Mouse (Mus musculus): ENCODE data around the gene Ccdc116.

- TF ChIP-seq POLR2A (IDR thresholded peaks at IDR 0.05; ENCODE audit: low read depth, low read length) (no peak), CTCF (conservative IDR thresholded peaks at IDR 0.05; ENCODE audit: insufficient read depth, insufficient read length, low read depth, low read length) (no peak)
Observed at GRCm38 (mm10) chr16:17104600-17104999, 42.4 kb downstream of the Ccdc116 start.

Data from kidney, adult 2 months (tissue).